Mouse (Mus musculus): ENCODE data around the gene Btbd35f2. TPM values are rescaled to one million over a fixed set of nuclear protein-coding genes. Genes with fewer than 3 reads are reported as not detected.

Btbd35f2 gene
- not detected for total RNA-seq (2023)

GRCm38 (mm10) chrX:32278094-32278493 is at the start of gene Btbd35f2:
Gene Btbd35f2 (plus strand): TSS chrX:32278394.

Other genes with a start within 250 kb of the Btbd35f2 start
- not detected for gene Btbd35f22, start 230.6 kb upstream of the Btbd35f2 start, total RNA-seq (2023)

All from neutrophil, adult 59 days (primary cell).